Mouse (Mus musculus) forebrain, embryonic 14.5 days (tissue): ENCODE measurements at regions not wholly inside any gene's neighbourhood (a gene's known extent, or its start where the extent isn't known, plus 50 kb on each side); places are given as distances from the start of the nearest gene placed in this dataset.

Experiments
- ATAC-seq: fragments of 200-750 bp; cut with Nextera tagmentation; 2 replicates; pipeline ENCODE4 v1.8.0; 2017; ENCODE audit warnings: mild to moderate bottlenecking, moderate library complexity
- DNase-seq: peaks from one replicate; pipeline ENCODE4 v3.0.0-alpha.2; 2015; ENCODE audit warnings: low spot score
- H3K27ac ChIP-seq: fragments of 300-500 bp; sonication (generic); 2 replicates; pipeline ENCODE4 v1.5.1; 2014; ENCODE audit warnings: low read depth, mild to moderate bottlenecking, control low read depth, low read length, moderate library complexity
- H3K27me3 ChIP-seq: fragments of 300-500 bp; sonication (generic); replicated peaks from 2 replicates; pipeline ENCODE4 v1.6.1; 2014; ENCODE audit warnings: low read length, control low read depth, mixed read lengths; ENCODE audit not compliant: control insufficient read depth, insufficient read depth
- H3K36me3 ChIP-seq: fragments of 300-500 bp; sonication (generic); 2 replicates; pipeline ENCODE4 v1.6.1; 2014; ENCODE audit warnings: low read length, control low read depth; ENCODE audit not compliant: control insufficient read depth, insufficient read depth
- H3K4me1 ChIP-seq: fragments of 300-500 bp; sonication (generic); 2 replicates; pipeline ENCODE4 v1.6.1; 2014; ENCODE audit warnings: antibody characterized with exemption, low read length, control low read depth; ENCODE audit not compliant: control insufficient read depth, insufficient read depth
- H3K4me2 ChIP-seq: fragments of 300-500 bp; sonication (generic); 2 replicates; pipeline ENCODE4 v1.6.1; 2014; ENCODE audit warnings: mild to moderate bottlenecking, control low read depth, low read length
- H3K4me3 ChIP-seq: fragments of 300-500 bp; sonication (generic); 2 replicates; pipeline ENCODE4 v1.5.1; 2014; ENCODE audit warnings: low read depth, low read length, control low read depth
- H3K9ac ChIP-seq: fragments of 300-500 bp; sonication (generic); 2 replicates; pipeline ENCODE4 v1.6.1; 2014; ENCODE audit warnings: mild to moderate bottlenecking, low read length, control low read depth, moderate library complexity
- H3K9me3 ChIP-seq: fragments of 300-500 bp; sonication (generic); replicated peaks from 2 replicates; pipeline ENCODE4 v1.6.1; 2016; ENCODE audit warnings: low read length, control low read depth, mixed read lengths; ENCODE audit not compliant: control insufficient read depth
- WGBS: fragments of 180-500 bp; shearing (Covaris S2); extraction: QIAGEN DNeasy Blood & Tissue Kit; methylation state at CpG from one replicate; pipeline ENCODE4 v1.1.7; 2014; 5-methylcytosine and 5-hydroxymethylcytosine counted together

DNA sequence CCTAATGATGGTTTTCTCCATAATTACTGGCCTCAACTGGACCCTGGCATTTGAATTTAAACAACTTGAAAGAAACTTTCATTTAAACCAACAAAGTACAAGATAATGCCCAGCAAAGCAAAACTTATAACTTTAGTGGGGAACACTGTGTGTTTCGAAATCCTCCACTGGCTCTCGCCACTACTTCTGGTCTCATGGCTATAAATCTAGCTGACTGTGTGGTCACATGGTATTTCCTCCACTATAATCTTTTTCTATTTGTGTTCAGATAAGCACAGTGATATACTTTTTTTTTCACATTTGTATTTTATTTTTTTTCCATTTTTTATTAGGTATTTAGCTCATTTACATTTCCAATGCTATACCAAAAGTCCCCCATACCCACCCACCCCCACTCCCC, 62.6 kb upstream of the Gm21897 start:
- H3K4me2 ChIP-seq: no peak overlapping the region
- DNase-seq (no peak), ATAC-seq (no peak)
- WGBS: 95% methylated on average over 2 of the region's 2 CpGs
- H3K9ac ChIP-seq: no peak overlapping the region
- H3K27ac ChIP-seq: no peak overlapping the region
- no peaks in the 10 kb centered on the region for H3K27me3 ChIP-seq
- no peaks in the 10 kb centered on the region for H3K36me3 ChIP-seq
- no peaks in the 10 kb centered on the region for H3K9me3 ChIP-seq
- no peak overlapping the region for H3K4me3 ChIP-seq
- no peaks in the 10 kb centered on the region for H3K4me1 ChIP-seq

DNA sequence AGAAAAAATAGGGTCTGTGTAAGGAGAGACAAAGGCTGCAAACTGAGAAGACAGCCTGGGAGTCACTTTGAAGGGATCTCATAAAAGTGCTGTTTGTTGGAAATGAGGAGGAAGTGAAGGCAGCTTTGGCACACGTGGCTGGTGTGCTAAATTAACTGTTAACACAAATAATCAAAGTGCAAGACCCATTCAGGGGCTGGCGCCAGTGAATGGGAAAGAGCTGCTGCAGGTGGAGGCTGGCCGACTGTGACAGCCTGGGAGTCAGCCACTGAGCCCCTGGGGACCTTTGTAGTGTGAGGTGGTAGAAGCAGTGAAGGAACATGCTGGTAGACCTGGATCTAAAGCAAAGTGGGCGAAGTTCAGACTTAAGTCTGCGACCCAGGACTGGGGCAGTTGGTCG, 57.8 kb upstream of the Gm21897 start:
- no peaks in the 10 kb centered on the region for H3K36me3 ChIP-seq
- no peak overlapping the region for H3K4me2 ChIP-seq
- H3K9me3 ChIP-seq: no peaks in the 10 kb centered on the region
- H3K4me3 ChIP-seq: no peak overlapping the region
- H3K4me1 ChIP-seq: no peaks in the 10 kb centered on the region
- H3K27ac ChIP-seq: no peak overlapping the region
- H3K9ac ChIP-seq: no peak overlapping the region
- 57% methylated on average over 6 of the region's 6 CpGs for WGBS
- no peaks in the 10 kb centered on the region for H3K27me3 ChIP-seq
- no peak for ATAC-seq
- DNase-seq: no peak

GRCm38 (mm10) chr16:15260069-15260468, 57.2 kb upstream of the Gm21897 start:
- H3K27ac ChIP-seq: no peak overlapping the region
- no peak overlapping the region for H3K4me2 ChIP-seq
- no peaks in the 10 kb centered on the region for H3K27me3 ChIP-seq
- H3K4me1 ChIP-seq: no peaks in the 10 kb centered on the region
- DNase-seq: no peak
- 86% methylated on average over 4 of the region's 4 CpGs for WGBS
- H3K9ac ChIP-seq: no peak overlapping the region
- H3K36me3 ChIP-seq: no peaks in the 10 kb centered on the region
- ATAC-seq: no peak
- no peak overlapping the region for H3K4me3 ChIP-seq
- H3K9me3 ChIP-seq: no peaks in the 10 kb centered on the region
